Mouse (Mus musculus) limb, embryonic 14.5 days (tissue): Measurements from ENCODE around the gene Vps37c. TPM values are rescaled to one million over a fixed set of nuclear protein-coding genes. Genes with fewer than 3 reads are reported as not detected.

ENCODE experiments used
- ATAC-seq: fragments of 200-750 bp; cut with Nextera tagmentation; 2 replicates; pipeline ENCODE4 v1.8.0; 2017; ENCODE audit warnings: low read depth, moderate number of reproducible peaks, moderate TSS enrichment; ENCODE audit not compliant: low FRiP score
- DNase-seq: peaks from one replicate; pipeline ENCODE4 v3.0.0-alpha.2; 2015; ENCODE audit warnings: low spot score
- H3K27ac ChIP-seq: fragments of 300-500 bp; sonication (generic); replicated peaks from 2 replicates; pipeline ENCODE4 v1.5.1; 2014; ENCODE audit warnings: low read depth, mild to moderate bottlenecking, low read length, moderate library complexity, mixed read lengths
- H3K27me3 ChIP-seq: fragments of 300-500 bp; sonication (generic); 2 replicates; pipeline ENCODE4 v1.6.1; 2014; ENCODE audit warnings: low read length, mixed read lengths; ENCODE audit not compliant: control insufficient read depth, insufficient read depth
- H3K36me3 ChIP-seq: fragments of 300-500 bp; sonication (generic); 2 replicates; pipeline ENCODE4 v1.6.1; 2014; ENCODE audit warnings: mild to moderate bottlenecking, low read length, moderate library complexity, mixed read lengths; ENCODE audit not compliant: control insufficient read depth, insufficient read depth
- H3K4me1 ChIP-seq: fragments of 300-500 bp; sonication (generic); 2 replicates; pipeline ENCODE4 v1.6.1; 2014; ENCODE audit warnings: antibody characterized with exemption, low read length, mixed read lengths; ENCODE audit not compliant: control insufficient read depth, insufficient read depth
- H3K4me2 ChIP-seq: fragments of 300-500 bp; sonication (generic); replicated peaks from 2 replicates; pipeline ENCODE4 v1.6.1; 2014; ENCODE audit warnings: low read depth, mild to moderate bottlenecking, low read length, moderate library complexity; ENCODE audit not compliant: severe bottlenecking
- H3K4me3 ChIP-seq: fragments of 300-500 bp; sonication (generic); replicated peaks from 2 replicates; pipeline ENCODE4 v1.5.1; 2014; ENCODE audit warnings: low read length
- H3K9ac ChIP-seq: fragments of 300-500 bp; sonication (generic); 2 replicates; pipeline ENCODE4 v1.6.1; 2014; ENCODE audit warnings: mild to moderate bottlenecking, low read depth, low read length, moderate library complexity; ENCODE audit not compliant: severe bottlenecking
- H3K9me3 ChIP-seq: fragments of 300-500 bp; sonication (generic); 2 replicates; pipeline ENCODE4 v1.6.1; 2016; ENCODE audit warnings: low read length; ENCODE audit not compliant: control insufficient read depth
- POLR2A ChIP-seq: fragments of 200-500 bp; IDR thresholded peaks from 2 replicates; pipeline ENCODE4 v1.8.0; 2012; ENCODE audit warnings: inconsistent platforms, mild to moderate bottlenecking, moderate library complexity, borderline replicate concordance; ENCODE audit not compliant: insufficient read depth, insufficient read length; ENCODE audit errors: extremely low read depth
- WGBS: fragments of 180-500 bp; shearing (Covaris S2); extraction: QIAGEN DNeasy Blood & Tissue Kit; methylation state at CpG from one replicate; pipeline ENCODE4 v1.1.7; 2014; 5-methylcytosine and 5-hydroxymethylcytosine counted together
- polyA plus RNA-seq, 2 experiments: library from polyadenylated mRNA; depleted of rRNA in 1 of 2; stranded (reverse) in 1 of 2; unstranded in 1 of 2; fragments of >200 nt; fragmentation: Nextera tagmentation in 1 of 2; extraction: Ambion mirVana in 1 of 2; gene quantifications; 2 replicates each; pipeline versions ENCODE4 v1.2.1 to v1.2.3; 2012 to 2014

Gene Vps37c
- polyA plus RNA-seq, 2 experiments, result 30.2 to 42.6 TPM

DNA sequence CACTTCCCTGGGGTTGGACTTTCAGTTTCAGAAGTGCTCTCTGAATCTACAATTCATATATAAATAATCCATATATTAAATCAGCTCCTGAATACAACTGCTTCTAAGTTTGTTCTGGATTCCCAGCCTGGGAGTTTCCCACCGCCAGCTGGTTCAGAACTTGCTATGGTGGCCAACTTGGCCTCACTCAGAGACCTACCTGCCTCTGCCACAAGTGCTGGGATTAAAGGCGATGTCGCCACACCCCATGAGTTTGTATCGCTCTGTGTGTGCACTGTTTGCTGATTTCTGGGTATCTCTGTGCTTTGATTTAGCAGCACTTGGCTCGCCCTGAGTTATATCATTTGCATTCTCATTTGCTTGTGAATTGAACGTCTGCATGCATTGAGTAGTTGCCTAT is 63.6 kb downstream of the Vps37c start:
- Histone ChIP-seq H3K4me2 (no peak overlapping the region), H3K27me3 (no peaks in the 10 kb centered on the region), H3K9ac (no peak overlapping the region), H3K4me1 (no peaks in the 10 kb centered on the region), H3K4me3 (no peak overlapping the region), H3K36me3 (no peaks in the 10 kb centered on the region), H3K9me3 (no peaks in the 10 kb centered on the region), H3K27ac (no peak overlapping the region)
- DNase-seq (no peak), ATAC-seq (no peak)
- no peak for TF ChIP-seq POLR2A
- WGBS, result 90% methylated on average over 6 of the region's 6 CpGs

GRCm38 (mm10) chr19:10752646-10753045 is 64.1 kb downstream of the Vps37c start:
- no peak overlapping the region for H3K9ac ChIP-seq
- H3K27me3 ChIP-seq, result no peaks in the 10 kb centered on the region
- H3K4me3 ChIP-seq, result no peak overlapping the region
- WGBS, result 91% methylated on average over 5 of the region's 5 CpGs
- H3K9me3 ChIP-seq, result no peaks in the 10 kb centered on the region
- H3K4me1 ChIP-seq, result no peaks in the 10 kb centered on the region
- no peaks in the 10 kb centered on the region for H3K36me3 ChIP-seq
- H3K27ac ChIP-seq, result no peak overlapping the region
- ATAC-seq, result no peak
- H3K4me2 ChIP-seq, result no peak overlapping the region
- no peak for DNase-seq
- no peak for TF ChIP-seq POLR2A

GRCm38 (mm10) chr19:10757125-10757524 is 68.6 kb downstream of the Vps37c start:
- H3K27me3 ChIP-seq, result no peaks in the 10 kb centered on the region
- no peak overlapping the region for H3K4me2 ChIP-seq
- H3K4me1 ChIP-seq, result peaks cover 7% of the 10 kb centered on the region; the same call in 1 of the 2 replicates
- DNase-seq (no peak), ATAC-seq (no peak)
- H3K27ac ChIP-seq, result no peak overlapping the region
- H3K36me3 ChIP-seq, result no peaks in the 10 kb centered on the region
- H3K9me3 ChIP-seq, result no peaks in the 10 kb centered on the region
- H3K9ac ChIP-seq, result no peak overlapping the region
- TF ChIP-seq POLR2A, result no peak
- no peak overlapping the region for H3K4me3 ChIP-seq

- Histone ChIP-seq H3K36me3 (no peaks in the 10 kb centered on the region), H3K27me3 (no peaks in the 10 kb centered on the region), H3K9me3 (no peaks in the 10 kb centered on the region), H3K4me1 (peaks cover 7% of the 10 kb centered on the region; the same call in 1 of the 2 replicates), H3K27ac (no peak overlapping the region), H3K4me3 (no peak overlapping the region), H3K4me2 (no peak overlapping the region), H3K9ac (no peak overlapping the region)
- no peak for TF ChIP-seq POLR2A
- 68% methylated on average over 2 of the region's 2 CpGs for WGBS
- ATAC-seq (no peak), DNase-seq (no peak)
Measured at GRCm38 (mm10) chr19:10757526-10757925, 69.0 kb downstream of the Vps37c start.

DNA sequence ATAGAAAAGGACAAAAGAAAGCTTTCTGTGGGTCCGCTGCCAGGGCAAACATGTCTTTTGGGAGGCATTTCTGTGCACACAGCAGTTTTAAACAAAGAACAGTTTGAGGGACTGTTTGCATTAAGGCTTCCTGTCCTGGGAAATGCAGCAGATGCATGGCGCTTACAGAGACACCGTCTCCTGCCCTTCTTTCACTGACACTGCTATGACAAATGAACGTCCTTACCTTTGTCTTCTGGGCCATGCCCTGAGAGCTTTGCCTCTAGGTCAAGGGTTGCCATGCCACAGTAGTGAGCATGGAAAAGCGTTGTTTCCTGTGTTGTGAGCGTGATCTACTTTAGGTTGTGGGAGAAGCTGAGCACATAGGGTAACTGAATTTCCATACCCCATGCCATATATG is 70.2 kb downstream of the Vps37c start:
- H3K9ac ChIP-seq, result no peak overlapping the region
- no peak overlapping the region for H3K4me3 ChIP-seq
- H3K4me2 ChIP-seq, result no peak overlapping the region
- peaks cover 7% of the 10 kb centered on the region; the same call in 1 of the 2 replicates for H3K4me1 ChIP-seq
- no peak for ATAC-seq
- no peaks in the 10 kb centered on the region for H3K27me3 ChIP-seq
- H3K9me3 ChIP-seq, result no peaks in the 10 kb centered on the region
- DNase-seq, result no peak
- WGBS, result 62% methylated on average over 6 of the region's 6 CpGs
- no peak overlapping the region for H3K27ac ChIP-seq
- TF ChIP-seq POLR2A, result no peak
- no peaks in the 10 kb centered on the region for H3K36me3 ChIP-seq

GRCm38 (mm10) chr19:10759525-10759924 is 71.0 kb downstream of the Vps37c start:
- no peak for TF ChIP-seq POLR2A
- ATAC-seq, result no peak
- no peaks in the 10 kb centered on the region for H3K36me3 ChIP-seq
- peaks cover 7% of the 10 kb centered on the region; the same call in 1 of the 2 replicates for H3K4me1 ChIP-seq
- no peaks in the 10 kb centered on the region for H3K27me3 ChIP-seq
- no peak overlapping the region for H3K27ac ChIP-seq
- no peak overlapping the region for H3K9ac ChIP-seq
- no peaks in the 10 kb centered on the region for H3K9me3 ChIP-seq
- no peak overlapping the region for H3K4me3 ChIP-seq
- no peak overlapping the region for H3K4me2 ChIP-seq
- no peak for DNase-seq
